Mouse (Mus musculus) embryonic facial prominence, embryonic 14.5 days (tissue): ENCODE measurements around the gene Mcts2. TPM values are rescaled to one million over a fixed set of nuclear protein-coding genes. Genes with fewer than 3 reads are reported as not detected.
"Not testable (repeated sequence)": the region's sequence is repeated elsewhere in the genome, so short reads cannot be mapped to it uniquely, and the experiment has no call there.

ENCODE experiments used
- ATAC-seq: fragments of 200-750 bp; cut with Nextera tagmentation; 2 replicates; pipeline ENCODE4 v1.8.0; 2017; ENCODE audit warnings: low read depth, moderate number of reproducible peaks, moderate TSS enrichment
- DNase-seq: peaks from one replicate; pipeline ENCODE4 v3.0.0-alpha.2; 2015; ENCODE audit warnings: low spot score
- H3K27ac ChIP-seq: fragments of 300-500 bp; sonication (generic); replicated peaks from 2 replicates; pipeline ENCODE4 v1.5.1; 2014; ENCODE audit warnings: low read depth, mild to moderate bottlenecking, low read length, moderate library complexity
- H3K27me3 ChIP-seq: fragments of 300-500 bp; sonication (generic); replicated peaks from 2 replicates; pipeline ENCODE4 v1.6.1; 2014; ENCODE audit warnings: low read length; ENCODE audit not compliant: control insufficient read depth, insufficient read depth
- H3K36me3 ChIP-seq: fragments of 300-500 bp; sonication (generic); 2 replicates; pipeline ENCODE4 v1.6.1; 2014; ENCODE audit warnings: low read length, mixed read lengths; ENCODE audit not compliant: control insufficient read depth, insufficient read depth
- H3K4me1 ChIP-seq: fragments of 300-500 bp; sonication (generic); 2 replicates; pipeline ENCODE4 v1.6.1; 2014; ENCODE audit warnings: antibody characterized with exemption, low read length; ENCODE audit not compliant: control insufficient read depth, insufficient read depth
- H3K4me2 ChIP-seq: fragments of 300-500 bp; sonication (generic); 2 replicates; pipeline ENCODE4 v1.6.1; 2014; ENCODE audit warnings: low read depth, mild to moderate bottlenecking, low read length, moderate library complexity, mixed read lengths
- H3K4me3 ChIP-seq: fragments of 300-500 bp; sonication (generic); 2 replicates; pipeline ENCODE4 v1.5.1; 2014; ENCODE audit warnings: low read depth, mild to moderate bottlenecking, low read length
- H3K9ac ChIP-seq: fragments of 300-500 bp; sonication (generic); 2 replicates; pipeline ENCODE4 v1.6.1; 2014; ENCODE audit warnings: low read depth, mild to moderate bottlenecking, low read length, moderate library complexity, mixed read lengths
- H3K9me3 ChIP-seq: fragments of 300-500 bp; sonication (generic); 2 replicates; pipeline ENCODE4 v1.6.1; 2016; ENCODE audit warnings: low read length; ENCODE audit not compliant: control insufficient read depth
- WGBS: fragments of 180-500 bp; shearing (Covaris S2); extraction: QIAGEN DNeasy Blood & Tissue Kit; methylation state at CpG from one replicate; pipeline ENCODE4 v1.1.7; 2014; 5-methylcytosine and 5-hydroxymethylcytosine counted together
- polyA plus RNA-seq: library from polyadenylated mRNA; unstranded; fragments of >200 nt; fragmentation: Nextera tagmentation; extraction: Ambion mirVana; gene quantifications from 2 replicates; pipeline ENCODE4 v1.2.1, GENCODE M21; 2014

Gene Mcts2
- polyA plus RNA-seq, 1 experiment from 2014 or later = 26.7 TPM

GRCm38 (mm10) chr2:152666191-152666590 is 20.6 kb upstream of the Mcts2 start:
- not testable (repeated sequence) for H3K4me2 ChIP-seq, H3K27me3 ChIP-seq, H3K36me3 ChIP-seq, ATAC-seq, DNase-seq, H3K9me3 ChIP-seq, H3K4me3 ChIP-seq, H3K27ac ChIP-seq, H3K9ac ChIP-seq, H3K4me1 ChIP-seq
- WGBS = 76% methylated on average over 3 of the region's 3 CpGs

GRCm38 (mm10) chr2:152669256-152669638 is 17.6 kb upstream of the Mcts2 start, which contains the start of gene H13:
Gene H13, plus strand, starts transcription at chr2:152669461.
- DNase-seq (peak; percentile 96), ATAC-seq (peak; percentile 78)
- Histone ChIP-seq H3K4me3 (peak within 1 kb of the TSS; percentile 99), H3K27me3 (no peaks in the 10 kb centered on the region), H3K4me1 (peaks cover 18% of the 10 kb centered on the region), H3K9me3 (no peaks in the 10 kb centered on the region), H3K4me2 (peak within 1 kb of the TSS; percentile 80), H3K27ac (peak within 1 kb of the TSS; percentile 99), H3K9ac (peak within 1 kb of the TSS; percentile 99), H3K36me3 (peaks cover 23% of the 10 kb centered on the region; the same call in 1 of the 2 replicates)
- under 1% methylated on average over 29 of the region's 35 CpGs for WGBS

GRCm38 (mm10) chr2:152669639-152670484 is 17.0 kb upstream of the Mcts2 start:
- Histone ChIP-seq H3K9me3 (no peaks in the 10 kb centered on the region), H3K4me1 (peaks cover 18% of the 10 kb centered on the region), H3K36me3 (peaks cover 29% of the 10 kb centered on the region; the same call in 1 of the 2 replicates), H3K4me3 (peak overlapping the region; percentile 99), H3K4me2 (peak overlapping the region; percentile 80), H3K9ac (peak overlapping the region; percentile 99), H3K27ac (peak overlapping the region; percentile 99), H3K27me3 (no peaks in the 10 kb centered on the region)
- DNase-seq = peak; percentile 78
- peak; percentile 81 for ATAC-seq
- 0% methylated on average over 26 of the region's 46 CpGs for WGBS

- peak overlapping the region; percentile 80 for H3K4me2 ChIP-seq
- WGBS = 49% methylated on average over 9 of the region's 9 CpGs
- ATAC-seq (no peak), DNase-seq (no peak)
- no peaks in the 10 kb centered on the region for H3K9me3 ChIP-seq
- H3K9ac ChIP-seq = peak overlapping the region; percentile 99
- peaks cover 42% of the 10 kb centered on the region; the same call in 1 of the 2 replicates for H3K36me3 ChIP-seq
- no peaks in the 10 kb centered on the region for H3K27me3 ChIP-seq
- peaks cover 18% of the 10 kb centered on the region for H3K4me1 ChIP-seq
- peak overlapping the region; percentile 99 for H3K27ac ChIP-seq
- peak overlapping the region; percentile 99 for H3K4me3 ChIP-seq
These were observed 15.7 kb upstream of the Mcts2 start for GRCm38 (mm10) chr2:152670983-152671641.

- Histone ChIP-seq H3K9me3 (no peaks in the 10 kb centered on the region), H3K27ac (no peak overlapping the region), H3K27me3 (no peaks in the 10 kb centered on the region), H3K4me2 (peak overlapping the region; percentile 80), H3K9ac (peak overlapping the region; percentile 99), H3K36me3 (peaks cover 47% of the 10 kb centered on the region), H3K4me1 (peaks cover 18% of the 10 kb centered on the region), H3K4me3 (peak overlapping the region; percentile 99)
- ATAC-seq = peak; percentile 39
- DNase-seq = peak; percentile 60
- WGBS = 27% methylated on average over 5 of the region's 5 CpGs
These were observed 15.2 kb upstream of the Mcts2 start for GRCm38 (mm10) chr2:152671642-152671999.

- ATAC-seq (no peak), DNase-seq (no peak)
- Histone ChIP-seq H3K27ac (no peak overlapping the region), H3K9ac (peak overlapping the region; percentile 99), H3K27me3 (no peaks in the 10 kb centered on the region), H3K4me2 (peak overlapping the region; percentile 80), H3K4me1 (peaks cover 18% of the 10 kb centered on the region), H3K36me3 (peaks cover 52% of the 10 kb centered on the region), H3K4me3 (peak overlapping the region; percentile 99), H3K9me3 (no peaks in the 10 kb centered on the region)
- 74% methylated on average over 12 of the region's 12 CpGs for WGBS
These were observed 14.7 kb upstream of the Mcts2 start for GRCm38 (mm10) chr2:152672166-152672565.

GRCm38 (mm10) chr2:152674148-152674547 is 12.7 kb upstream of the Mcts2 start:
- Histone ChIP-seq H3K27ac (no peak overlapping the region), H3K4me3 (no peak overlapping the region), H3K9me3 (no peaks in the 10 kb centered on the region), H3K9ac (peak overlapping the region; percentile 22; the same call in 1 of the 2 replicates), H3K4me2 (no peak overlapping the region), H3K36me3 (peaks cover 70% of the 10 kb centered on the region), H3K27me3 (no peaks in the 10 kb centered on the region), H3K4me1 (peaks cover 18% of the 10 kb centered on the region)
- ATAC-seq = no peak
- 80% methylated on average over 11 of the region's 11 CpGs for WGBS
- DNase-seq = no peak

GRCm38 (mm10) chr2:152675252-152675791 is 11.5 kb upstream of the Mcts2 start:
- peaks cover 82% of the 10 kb centered on the region for H3K36me3 ChIP-seq
- peak; percentile 43 for DNase-seq
- no peaks in the 10 kb centered on the region for H3K27me3 ChIP-seq
- H3K4me2 ChIP-seq = no peak overlapping the region
- peaks cover 18% of the 10 kb centered on the region for H3K4me1 ChIP-seq
- H3K27ac ChIP-seq = 0 out of 2 replicates have a peak overlapping the region, but pooled peaks have one; percentile 8
- peak; percentile 44; the same call in 1 of the 2 replicates for ATAC-seq
- 65% methylated on average over 13 of the region's 13 CpGs for WGBS
- H3K9ac ChIP-seq = no peak overlapping the region
- H3K4me3 ChIP-seq = no peak overlapping the region
- no peaks in the 10 kb centered on the region for H3K9me3 ChIP-seq
